Mouse (Mus musculus): ENCODE measurements around the gene Slain2.

Gene Slain2

GRCm38 (mm10) chr5:73012884-73013610, 98.9 kb downstream of the Slain2 start:
- DNase-seq (ENCODE audit: low spot score): peak; percentile 38

GRCm38 (mm10) chr5:73013611-73014287, 99.6 kb downstream of the Slain2 start:
- DNase-seq (ENCODE audit: low spot score): peak; percentile 25

GRCm38 (mm10) chr5:73014745-73015144, 100.6 kb downstream of the Slain2 start:
- DNase-seq (ENCODE audit: low spot score): no peak

GRCm38 (mm10) chr5:73023801-73024200, 109.7 kb downstream of the Slain2 start:
- no peak for DNase-seq (ENCODE audit: low spot score)
